Mouse (Mus musculus) Patski (cell line): ENCODE data around the gene Ldb1. TPM values are rescaled to one million over a fixed set of nuclear protein-coding genes. Genes with fewer than 3 reads are reported as not detected.

Experiments used
- ATAC-seq: fragments of 100-300 bp; one replicate; pipeline ENCODE4 v1.8.0; 2021
- CTCF ChIA-PET: fragments of 350-600 bp; sonication (Branson Sonifier 250); formaldehyde crosslinking; loops from one replicate; lab custom pipeline; 2022; ENCODE audit warnings: inconsistent platforms; lab: Charles Lee
- POLR2A ChIA-PET: fragments of 350-600 bp; sonication (Branson Sonifier 250); formaldehyde crosslinking; loops from one replicate; lab custom pipeline; 2022; ENCODE audit warnings: antibody characterized with exemption, inconsistent platforms; lab: Charles Lee
- DNase-seq: peaks from one replicate; pipeline ENCODE4 v3.0.0-alpha.2; 2011; ENCODE audit warnings: low read depth, low spot score
- H3K27me3 ChIP-seq: fragments of 371-371 bp; one replicate; pipeline ENCODE4 v1.5.1; 2021
- CTCF ChIP-seq: fragments of 100-300 bp; IDR thresholded peaks from one replicate; pipeline ENCODE4 v1.5.1; 2021
- in situ Hi-C: fragments of 300-500 bp; cut with MboI; formaldehyde crosslinking; loops from 3 replicates; pipeline ENCODE4 v1.11.1; 2018; ENCODE audit warnings: low pct_unique_long_range_greater_than_20kb, mixed read lengths
- polyA plus RNA-seq: library from polyadenylated mRNA; unstranded; gene quantifications from one replicate; pipeline ENCODE4 v1.2.3, GENCODE M21; 2021

The Ldb1 gene
- polyA plus RNA-seq, 1 experiment from 2014 or later, result 169 TPM

GRCm38 (mm10) chr19:46068054-46068453 lies 23.0 kb upstream of the Ldb1 start:
- TF ChIP-seq CTCF, result no peak
- DNase-seq (no peak), ATAC-seq (no peak)
- no peaks in the 10 kb centered on the region for H3K27me3 ChIP-seq
- in situ Hi-C loops, result no loop called here
- CTCF ChIA-PET, result no interaction called here
- POLR2A ChIA-PET, result no interaction called here

GRCm38 (mm10) chr19:46060845-46061244 lies 15.8 kb upstream of the Ldb1 start:
- no peak for TF ChIP-seq CTCF
- ChIA-PET CTCF (interaction anchor here (1.4 kb wide), 1 partner anchor 25 kb away, joined by 3 read pairs; no protein-coding TSS in a partner anchor), POLR2A (interaction anchor here (1.6 kb wide), 1 partner anchor 15 kb away, joined by 4 read pairs; the partner anchor contains the start of gene Nolc1)
- in situ Hi-C loops, result no loop called here
- ATAC-seq (no peak), DNase-seq (no peak)
- H3K27me3 ChIP-seq, result no peaks in the 10 kb centered on the region

DNA sequence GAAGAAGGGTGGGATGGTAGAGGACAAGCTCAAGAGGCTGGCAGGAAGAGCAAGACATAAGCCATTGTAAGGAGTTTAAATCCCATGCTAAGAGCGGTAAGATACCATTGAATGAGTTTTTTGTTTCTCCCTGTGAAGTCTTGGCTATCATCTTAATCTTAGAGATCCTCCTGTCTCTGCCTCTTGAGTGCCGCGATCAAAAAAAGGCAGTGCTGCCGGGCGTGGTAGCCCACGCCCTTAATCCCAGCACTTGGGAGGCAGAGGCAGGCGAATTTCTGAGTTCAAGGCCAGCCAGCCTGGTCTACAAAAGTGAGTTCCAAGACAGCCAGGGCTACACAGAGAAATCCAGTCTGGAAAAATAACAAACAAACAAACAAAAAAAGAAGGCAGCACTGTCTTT lies 13.5 kb upstream of the Ldb1 start:
- ChIA-PET POLR2A (no interaction called here), CTCF (interaction anchor here (0.7 to 1.0 kb wide), 2 partner anchors 8 to 15 kb away, joined by 3 to 4 read pairs; no protein-coding TSS in a partner anchor)
- in situ Hi-C loops, result no loop called here
- no peak for DNase-seq
- ATAC-seq, result no peak
- no peaks in the 10 kb centered on the region for H3K27me3 ChIP-seq
- TF ChIP-seq CTCF, result no peak

DNA sequence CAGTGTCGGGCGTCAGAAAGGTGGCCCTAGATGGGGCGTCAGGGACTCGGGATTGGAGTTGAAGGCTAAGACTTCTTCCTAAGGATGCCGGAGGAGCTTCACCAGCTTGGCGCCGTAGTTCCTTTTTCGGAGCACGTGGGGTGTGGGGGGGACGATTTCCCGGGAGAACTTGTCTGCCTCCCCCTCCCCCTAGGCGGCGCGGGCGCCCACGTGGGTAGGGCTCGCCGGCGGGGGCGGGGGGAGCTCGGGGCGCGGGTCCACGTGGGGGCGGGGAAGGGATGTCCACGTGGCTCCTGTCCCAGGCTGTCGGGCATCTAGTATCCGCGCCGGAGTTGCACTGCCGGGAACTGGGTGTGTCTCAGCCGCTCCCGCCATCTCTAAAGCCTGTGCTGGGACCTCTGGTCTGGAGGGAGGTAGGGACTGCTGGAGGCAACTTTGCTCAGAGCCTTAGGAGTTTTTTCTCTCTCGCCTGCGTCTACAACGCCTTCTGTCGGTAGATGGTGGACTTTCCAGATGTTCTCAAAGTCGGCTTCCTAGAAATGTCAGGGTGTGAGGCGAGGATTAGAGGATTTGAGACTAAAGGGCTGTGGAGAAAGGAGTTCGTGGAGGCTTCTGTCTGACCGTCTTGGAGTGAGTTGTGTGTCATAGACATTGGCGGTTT lies 12.1 kb upstream of the Ldb1 start:
- in situ Hi-C loops, result no loop called here
- no peaks in the 10 kb centered on the region for H3K27me3 ChIP-seq
- ChIA-PET CTCF (interaction anchor here (0.7 to 1.0 kb wide), 2 partner anchors 9 to 20 kb away, joined by 3 to 4 read pairs; no protein-coding TSS in a partner anchor), POLR2A (interaction anchor here (0.7 to 0.9 kb wide), 2 partner anchors 11 to 18 kb away, joined by 3 to 7 read pairs; partner anchors contain the start of gene Ldb1)
- ATAC-seq (peak; percentile 51), DNase-seq (no peak)
- TF ChIP-seq CTCF, result no peak

GRCm38 (mm10) chr19:46056388-46056946 lies 11.5 kb upstream of the Ldb1 start:
- peak; percentile 91 for ATAC-seq
- CTCF ChIA-PET, result interaction anchor here (2.1 kb wide), 1 partner anchor 10 kb away, joined by 5 read pairs; no protein-coding TSS in a partner anchor
- POLR2A ChIA-PET, result interaction anchor here (0.6 to 1.2 kb wide), 4 partner anchors 11 to 27 kb away, joined by 3 to 7 read pairs (median 5); partner anchors contain the start of gene Ldb1
- in situ Hi-C loops, result no loop called here
- no peak for TF ChIP-seq CTCF
- no peaks in the 10 kb centered on the region for H3K27me3 ChIP-seq
- DNase-seq, result peak; percentile 80

DNA sequence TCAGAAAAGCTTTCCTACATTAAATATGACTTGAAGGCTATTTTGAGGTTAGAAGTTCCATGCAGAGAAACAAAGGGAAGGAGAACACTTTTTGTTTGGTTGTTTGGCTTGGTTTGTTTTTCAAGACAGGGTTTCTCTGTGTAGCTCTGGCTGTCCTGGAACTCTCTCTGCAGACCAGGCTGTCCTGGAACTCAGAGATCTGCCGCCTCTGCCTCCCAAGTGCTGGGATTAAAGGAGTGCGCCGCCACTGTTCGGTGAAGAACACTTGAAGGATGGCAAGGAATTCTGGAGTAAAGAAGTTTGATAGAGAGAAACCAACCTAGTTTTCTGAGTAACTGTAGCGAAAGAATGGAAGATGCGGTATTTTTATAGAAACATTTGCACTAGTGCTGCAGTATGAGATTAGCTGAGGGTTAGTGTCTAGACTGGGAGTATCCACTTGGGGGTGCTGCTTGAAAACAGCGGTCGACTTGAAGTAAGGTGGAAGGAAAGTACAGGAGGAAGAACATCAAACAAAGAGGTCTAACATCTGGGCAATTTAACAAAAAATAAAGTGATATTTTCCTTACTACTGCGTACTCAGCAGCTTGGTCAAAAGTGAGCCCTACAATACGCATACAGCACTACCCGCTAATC lies 10.9 kb upstream of the Ldb1 start:
- in situ Hi-C loops, result no loop called here
- POLR2A ChIA-PET, result interaction anchor here (0.6 to 1.2 kb wide), 3 partner anchors 10 to 28 kb away, joined by 3 to 7 read pairs (median 3); no protein-coding TSS in a partner anchor
- no peak for TF ChIP-seq CTCF
- DNase-seq, result no peak
- CTCF ChIA-PET, result interaction anchor here (2.1 kb wide), 1 partner anchor 10 kb away, joined by 5 read pairs; no protein-coding TSS in a partner anchor
- no peaks in the 10 kb centered on the region for H3K27me3 ChIP-seq
- peak; percentile 68 for ATAC-seq

DNA sequence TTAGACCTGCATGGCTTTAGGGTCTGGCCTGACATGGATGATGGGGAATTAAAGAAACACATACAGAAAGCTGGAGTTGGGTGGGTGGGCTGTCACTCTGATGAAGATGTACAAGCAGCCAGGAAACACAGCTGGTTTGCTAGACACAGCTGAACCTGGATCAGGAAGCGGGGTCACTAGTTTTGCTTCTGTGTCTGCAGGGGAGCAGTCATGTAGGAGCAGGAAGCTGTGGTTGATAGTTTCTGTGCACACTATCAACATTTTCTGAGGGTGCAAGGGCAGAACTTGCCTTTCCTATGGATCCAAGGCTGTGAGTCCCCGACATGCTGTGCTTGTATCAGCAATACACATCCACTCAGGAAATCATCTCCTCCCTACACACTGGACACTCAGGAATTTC lies 5.4 kb upstream of the Ldb1 start:
- ATAC-seq (no peak), DNase-seq (no peak)
- CTCF ChIA-PET, result no interaction called here
- in situ Hi-C loops, result no loop called here
- H3K27me3 ChIP-seq, result no peaks in the 10 kb centered on the region
- POLR2A ChIA-PET, result interaction anchor here (0.7 kb wide), 1 partner anchor 22 kb away, joined by 3 read pairs; no protein-coding TSS in a partner anchor
- TF ChIP-seq CTCF, result no peak

DNA sequence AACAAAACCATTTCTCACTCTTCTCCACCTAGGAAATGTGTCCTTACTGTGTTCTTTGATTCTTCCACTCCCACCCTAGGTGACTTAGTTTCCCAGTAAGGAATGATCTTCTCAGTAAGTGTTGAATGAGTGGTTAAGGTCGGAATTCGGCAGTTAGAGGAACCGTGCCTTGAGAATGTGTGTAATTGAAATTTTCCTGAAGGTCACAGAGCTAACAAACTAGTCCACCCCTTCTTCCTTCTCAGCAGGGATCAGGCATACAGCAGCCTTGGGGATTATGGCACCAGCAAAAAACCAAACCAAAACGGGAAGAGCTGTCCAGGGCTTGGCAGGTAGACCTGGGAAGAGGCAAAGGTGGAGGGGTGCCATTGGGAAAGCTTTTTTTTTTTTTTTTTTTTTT lies 4.1 kb upstream of the Ldb1 start:
- ChIA-PET CTCF (no interaction called here), POLR2A (interaction anchor here (0.6 kb wide), 1 partner anchor 46 kb away, joined by 4 read pairs; no protein-coding TSS in a partner anchor)
- no peak for DNase-seq
- H3K27me3 ChIP-seq, result no peaks in the 10 kb centered on the region
- in situ Hi-C loops, result no loop called here
- no peak for TF ChIP-seq CTCF
- ATAC-seq, result no peak

- ChIA-PET POLR2A (no interaction called here), CTCF (interaction anchor here (0.9 kb wide), 1 partner anchor 9 kb away, joined by 3 read pairs; no protein-coding TSS in a partner anchor)
- no peak for ATAC-seq
- DNase-seq, result no peak
- no peaks in the 10 kb centered on the region for H3K27me3 ChIP-seq
- in situ Hi-C loops, result no loop called here
- no peak for TF ChIP-seq CTCF
These were observed 2.4 kb upstream of the Ldb1 start for GRCm38 (mm10) chr19:46047426-46047825.

DNA sequence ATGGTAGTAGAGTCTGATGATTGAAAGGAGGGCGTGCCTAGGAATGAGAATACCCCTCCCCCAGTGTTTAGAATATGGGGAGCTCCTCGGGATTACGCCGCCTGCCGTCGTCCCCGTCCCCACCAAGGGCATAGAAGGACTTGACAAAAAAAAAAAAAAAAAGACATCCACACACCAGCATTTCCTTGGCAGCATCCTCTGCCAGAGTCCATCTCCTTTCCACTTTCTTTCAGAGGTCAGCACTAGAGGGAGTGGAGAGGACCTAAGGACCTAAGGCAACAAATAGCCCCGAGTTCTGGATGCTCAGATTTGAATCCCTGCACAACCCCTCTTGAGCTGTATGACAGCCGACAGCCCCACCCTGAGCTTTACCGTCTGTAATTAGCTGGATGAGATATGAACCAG lies 1.6 kb upstream of the Ldb1 start:
- ChIA-PET CTCF (interaction anchor here (1.0 kb wide), 1 partner anchor 9 kb away, joined by 5 read pairs; no protein-coding TSS in a partner anchor), POLR2A (interaction anchor here (1.8 kb wide), 1 partner anchor 10 kb away, joined by 7 read pairs; no protein-coding TSS in a partner anchor)
- no peak for DNase-seq
- in situ Hi-C loops, result no loop called here
- no peak for TF ChIP-seq CTCF
- ATAC-seq, result no peak
- H3K27me3 ChIP-seq, result no peaks in the 10 kb centered on the region
